Mouse (Mus musculus) brain, embryonic 18.5 days (tissue): ENCODE results near the gene Serinc4.
A peak's percentile ranks its signal among the peaks of the same experiment; 100 is the strongest.
"Not testable (repeated sequence)": the region's sequence is repeated elsewhere in the genome, so short reads cannot be mapped to it uniquely, and the experiment has no call there.

Experiments used
- DNase-seq: peaks from one replicate; pipeline ENCODE4 v3.0.0-alpha.2; 2012; ENCODE audit warnings: low read depth, low spot score

Serinc4 gene

DNA sequence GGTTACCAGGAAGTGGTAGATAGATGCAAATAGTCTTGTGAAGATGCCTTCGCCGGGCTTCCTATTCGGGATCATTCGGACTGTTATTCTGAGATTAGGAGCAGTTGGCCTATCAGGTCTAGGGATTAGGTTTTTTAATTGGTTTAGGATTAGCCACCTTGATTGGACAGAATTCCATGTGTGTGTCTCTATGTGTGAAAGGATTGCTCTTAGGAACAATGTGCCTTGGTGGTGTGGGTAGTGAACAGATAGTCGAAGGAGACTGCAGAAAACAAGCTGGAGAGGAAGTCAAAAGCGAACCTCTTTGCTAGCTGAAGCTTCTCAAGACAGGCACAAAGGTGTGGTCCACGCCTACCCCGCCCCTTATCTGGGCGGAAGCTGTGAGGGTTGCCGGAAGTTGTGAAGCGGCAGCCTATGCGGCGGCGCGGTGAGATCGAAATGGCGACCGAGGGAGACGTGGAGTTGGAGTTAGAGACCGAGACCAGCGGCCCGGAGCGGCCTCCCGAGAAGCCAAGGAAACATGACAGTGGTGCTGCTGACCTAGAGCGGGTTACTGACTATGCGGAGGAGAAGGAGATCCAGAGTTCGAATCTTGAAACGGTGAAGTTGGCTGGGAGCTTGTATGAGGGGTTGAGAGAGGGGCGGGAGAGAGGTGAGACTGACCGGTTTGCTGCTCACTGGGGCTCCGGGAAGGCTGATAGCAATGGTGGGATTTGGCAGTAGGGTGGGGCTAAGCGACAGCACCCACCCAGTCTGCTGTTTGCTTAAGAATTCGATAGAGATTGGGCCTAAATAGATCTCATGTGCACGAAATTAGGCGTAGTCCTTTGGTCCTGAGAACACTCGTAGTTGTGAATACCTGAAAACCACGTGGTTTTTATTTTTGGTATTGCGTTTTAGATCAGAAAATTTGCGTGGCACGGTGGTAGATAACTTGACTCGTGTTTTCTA lies at the start of gene Serinc4:
Gene Serinc4, minus strand, starts transcription at position 90 of the 951 bp plus-strand sequence.
- peak; percentile 76 for DNase-seq

DNA sequence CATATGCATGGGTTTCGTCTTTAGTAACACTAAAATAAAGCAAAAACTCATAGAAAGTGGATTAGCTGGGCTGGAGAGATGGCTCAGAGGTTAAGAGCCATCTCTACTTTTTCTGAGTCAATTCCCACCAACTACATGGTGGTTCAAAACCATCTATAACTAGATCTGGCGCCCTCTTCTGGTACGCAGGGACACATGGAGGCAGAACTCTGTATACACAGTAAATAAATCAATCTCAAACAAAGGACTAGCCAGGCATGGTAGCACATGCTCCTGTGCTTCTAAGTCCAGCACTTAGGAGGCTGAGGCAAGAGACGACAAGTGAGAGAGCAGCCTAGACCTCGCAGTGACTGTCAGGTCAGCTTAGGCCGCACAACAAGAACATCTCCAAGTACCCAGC lies 45.0 kb upstream of the Serinc4 start:
- DNase-seq = not testable (repeated sequence)

DNA sequence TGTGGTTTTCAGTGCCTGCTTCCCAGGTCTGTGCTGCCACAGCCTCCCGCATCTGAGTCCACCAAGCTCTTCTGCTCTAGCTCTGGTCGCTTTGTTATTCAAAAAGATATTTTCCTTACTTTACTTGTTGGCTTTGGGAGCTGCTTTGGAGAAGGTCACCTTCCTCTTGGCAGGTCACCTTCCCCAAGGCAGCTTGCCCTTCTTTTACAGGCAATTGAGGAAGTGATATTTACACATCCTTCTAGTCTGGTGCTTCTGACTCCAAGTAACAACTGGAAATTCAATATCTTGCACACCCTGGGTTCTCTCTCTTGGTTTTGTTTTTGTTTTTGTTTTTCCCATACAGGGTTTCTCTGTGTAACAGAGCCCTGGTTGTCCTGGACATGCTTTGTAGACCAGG lies 27.8 kb upstream of the Serinc4 start:
- DNase-seq = not testable (repeated sequence)

DNA sequence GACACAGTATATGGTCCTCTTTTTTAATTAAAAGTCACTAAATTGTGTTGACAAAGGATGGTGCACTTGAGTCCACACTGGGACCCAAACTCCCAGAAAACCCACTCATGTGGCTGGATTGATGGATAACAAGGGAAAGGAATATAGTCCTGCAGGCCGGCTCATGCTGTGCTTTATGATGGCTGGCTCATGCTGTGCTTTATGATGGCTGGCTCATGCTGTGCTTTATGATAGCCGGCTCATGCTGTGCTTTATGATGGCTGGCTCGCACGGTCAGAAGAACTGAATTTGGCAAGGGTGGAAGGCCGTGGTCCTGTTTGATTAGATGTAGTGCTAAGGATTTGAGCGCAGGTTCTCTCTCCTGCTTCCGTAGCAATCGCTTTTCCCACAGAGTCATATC lies 27.0 kb upstream of the Serinc4 start:
- no peak for DNase-seq

DNA sequence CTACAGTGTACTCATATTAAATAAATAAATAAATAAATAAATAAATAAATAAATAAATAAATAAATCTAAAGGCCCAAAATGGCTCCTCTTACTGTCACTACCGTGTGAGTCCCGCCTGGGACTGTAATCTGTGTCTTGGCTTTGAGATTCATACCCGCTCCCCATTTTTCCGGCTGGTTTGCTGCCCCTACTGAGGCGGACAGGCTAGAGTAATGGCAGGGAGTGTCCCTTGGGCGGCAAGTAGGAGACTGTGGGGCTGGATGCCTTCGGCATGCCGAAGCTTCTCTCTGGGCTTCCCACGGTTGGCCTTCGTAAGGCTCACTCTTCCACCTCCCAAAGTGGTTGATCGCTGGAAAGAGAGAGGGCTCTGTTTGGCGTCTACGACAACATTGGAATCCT lies 24.3 kb upstream of the Serinc4 start:
- not testable (repeated sequence) for DNase-seq

DNA sequence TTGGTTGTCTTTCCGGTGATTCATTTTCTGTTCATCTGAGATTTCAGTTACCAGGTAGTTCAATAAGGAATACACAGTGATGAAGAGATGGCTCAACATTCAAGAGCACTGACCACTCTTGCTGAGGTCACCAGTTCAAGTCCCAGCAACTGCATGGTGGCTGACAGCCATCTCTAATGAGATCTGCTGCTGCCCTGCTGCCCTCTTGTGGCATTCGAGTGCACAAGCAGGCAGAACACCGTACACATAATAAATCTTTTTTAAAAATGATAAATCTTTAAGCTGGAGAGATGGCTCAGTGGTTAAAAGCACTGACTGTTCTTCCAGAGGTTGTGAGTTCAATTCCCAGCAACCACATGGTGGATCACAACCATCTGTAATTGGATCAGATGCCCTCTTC lies 23.9 kb upstream of the Serinc4 start:
- no peak for DNase-seq

DNA sequence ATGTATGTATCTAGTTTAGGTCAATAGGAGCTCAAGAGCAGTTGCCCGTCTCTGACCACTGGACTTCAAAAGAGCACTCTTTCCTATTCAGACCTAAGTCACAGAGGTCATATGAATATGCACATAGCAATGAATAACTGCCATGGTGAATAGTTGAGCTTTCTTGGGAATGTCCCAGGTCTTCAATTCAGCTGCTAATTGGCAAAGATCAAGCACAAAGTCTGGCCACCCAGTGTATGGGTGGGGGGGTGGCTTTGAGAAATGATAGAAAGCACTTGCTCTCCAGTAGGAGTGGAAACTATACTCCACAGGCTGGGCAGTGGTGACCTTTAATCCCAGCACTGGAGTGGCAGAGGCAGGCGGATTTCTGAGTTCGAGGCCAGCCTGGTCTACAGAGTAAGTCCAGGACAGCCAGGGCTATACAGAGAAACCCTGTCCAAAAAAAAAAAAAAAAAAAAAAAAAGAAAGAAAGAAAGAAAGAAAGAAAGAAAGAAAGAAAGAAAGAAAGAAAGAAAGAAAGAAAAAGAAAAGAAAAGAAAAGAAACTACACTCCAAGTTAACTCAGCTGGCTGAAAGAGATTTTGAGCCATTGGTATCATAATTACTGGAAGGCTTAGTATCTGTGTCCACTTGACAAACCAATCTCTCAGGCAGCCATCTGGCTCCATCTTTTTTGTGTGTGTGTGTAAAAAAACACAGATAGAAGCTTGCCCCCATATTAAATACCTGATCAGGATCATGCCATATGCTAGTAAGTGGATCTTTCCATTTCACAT lies 21.1 kb upstream of the Serinc4 start:
- DNase-seq = no peak

DNA sequence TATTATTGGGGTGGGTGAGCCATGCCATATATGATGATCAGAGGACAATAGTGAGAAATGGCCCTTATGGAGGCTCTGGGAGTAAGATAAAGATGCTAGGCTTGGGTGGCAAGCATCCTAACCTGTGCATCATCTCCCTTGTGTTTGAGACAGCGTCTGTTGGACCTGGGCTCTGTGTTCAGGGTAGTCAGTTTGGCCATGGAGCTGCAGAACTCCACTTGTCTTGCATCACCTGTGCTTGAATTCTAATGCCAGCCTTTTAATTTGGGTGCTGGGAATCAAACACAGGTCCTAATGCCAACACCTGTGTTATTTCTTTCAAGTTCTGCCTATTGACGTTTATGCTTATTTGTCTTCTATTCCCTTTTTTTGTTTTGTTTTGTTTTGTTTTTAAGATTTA lies 18.7 kb upstream of the Serinc4 start:
- not testable (repeated sequence) for DNase-seq

DNA sequence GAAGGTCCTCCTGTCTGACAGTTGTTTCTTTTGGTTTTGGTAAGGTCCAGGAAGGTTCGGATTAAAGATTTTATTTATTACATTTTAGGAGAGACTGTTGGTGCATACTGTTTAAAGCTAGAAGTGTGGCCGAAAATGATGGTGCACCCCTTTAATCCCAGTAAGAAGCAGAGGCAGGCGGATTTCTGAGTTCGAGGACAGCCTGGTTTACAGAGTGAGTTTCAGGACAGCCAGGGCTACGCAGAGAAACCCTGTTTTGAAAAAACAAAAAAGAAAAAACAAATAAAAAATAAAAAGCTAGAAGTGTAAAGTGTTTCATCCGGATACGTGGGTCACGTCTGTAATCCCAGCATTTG lies 17.6 kb upstream of the Serinc4 start:
- no peak for DNase-seq

DNA sequence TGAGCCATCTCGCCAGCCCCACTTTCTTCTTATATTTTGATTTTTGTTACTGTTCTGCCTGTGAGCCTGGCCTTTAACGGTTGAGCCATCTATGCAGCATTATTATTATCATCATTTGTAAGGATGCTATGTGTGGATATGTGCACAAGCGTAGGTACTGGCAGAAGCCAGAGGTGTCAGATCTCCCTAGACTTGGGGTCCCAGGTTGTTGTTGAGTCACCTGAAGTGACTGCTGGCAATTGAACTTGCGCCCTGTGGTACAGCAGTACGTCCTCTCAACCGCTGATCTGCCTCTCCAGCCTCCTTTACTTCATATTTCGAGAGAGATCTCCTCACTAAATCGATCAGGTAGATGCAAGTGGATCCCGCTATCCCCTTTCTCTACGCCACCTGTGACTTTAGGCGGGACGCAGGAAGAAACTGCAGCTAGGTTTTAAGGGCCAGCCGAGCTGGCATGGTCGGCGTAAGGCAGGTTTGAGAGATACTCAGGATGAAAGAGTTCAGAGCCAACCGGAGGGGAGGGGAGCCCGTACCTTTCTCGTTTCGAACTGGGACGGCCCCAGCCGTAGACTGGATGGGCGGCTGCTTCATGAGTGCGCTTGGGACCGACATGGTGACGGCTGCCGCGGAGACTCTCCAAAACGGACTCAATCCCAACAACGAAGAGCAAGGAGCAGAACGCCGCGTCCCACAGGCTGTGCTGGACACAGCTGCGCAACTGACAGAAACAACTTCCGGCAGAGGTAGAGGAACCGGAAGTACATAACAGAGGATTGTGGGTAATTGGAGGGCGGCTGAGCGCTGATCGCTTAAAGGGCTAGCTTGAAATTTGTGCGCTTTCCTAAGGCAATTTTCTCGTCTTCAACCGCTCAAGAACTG lies 17.0 kb upstream of the Serinc4 start, which contains the start of gene Mfap1b:
Gene Mfap1b, minus strand, starts transcription at position 767 of the 879 bp plus-strand sequence.
- peak; percentile 83 for DNase-seq

DNA sequence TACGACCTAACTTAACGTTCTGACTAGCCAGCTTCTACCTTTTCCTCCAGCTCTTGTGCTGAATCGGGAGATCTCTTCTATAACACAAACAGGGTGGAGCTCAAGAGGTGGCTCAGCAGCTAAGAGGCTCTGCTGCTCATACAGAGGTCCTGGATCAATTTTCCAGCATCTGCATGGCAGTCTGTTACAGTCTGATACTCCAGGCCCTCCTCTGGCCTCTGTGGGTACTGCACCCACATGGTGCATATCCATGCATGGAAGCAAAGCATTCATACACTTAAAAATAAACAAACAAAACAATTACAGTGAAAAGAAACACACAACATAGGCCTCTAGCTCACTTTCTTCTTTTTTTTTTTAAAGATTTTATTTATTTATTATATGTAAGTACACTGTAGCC lies 16.2 kb upstream of the Serinc4 start:
- DNase-seq = not testable (repeated sequence)

DNA sequence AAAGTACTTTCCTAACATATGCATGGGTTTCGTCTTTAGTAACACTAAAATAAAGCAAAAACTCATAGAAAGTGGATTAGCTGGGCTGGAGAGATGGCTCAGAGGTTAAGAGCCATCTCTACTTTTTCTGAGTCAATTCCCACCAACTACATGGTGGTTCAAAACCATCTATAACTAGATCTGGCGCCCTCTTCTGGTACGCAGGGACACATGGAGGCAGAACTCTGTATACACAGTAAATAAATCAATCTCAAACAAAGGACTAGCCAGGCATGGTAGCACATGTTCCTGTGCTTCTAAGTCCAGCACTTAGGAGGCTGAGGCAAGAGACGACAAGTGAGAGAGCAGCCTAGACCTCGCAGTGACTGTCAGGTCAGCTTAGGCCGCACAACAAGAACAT lies 12.4 kb upstream of the Serinc4 start:
- not testable (repeated sequence) for DNase-seq

DNA sequence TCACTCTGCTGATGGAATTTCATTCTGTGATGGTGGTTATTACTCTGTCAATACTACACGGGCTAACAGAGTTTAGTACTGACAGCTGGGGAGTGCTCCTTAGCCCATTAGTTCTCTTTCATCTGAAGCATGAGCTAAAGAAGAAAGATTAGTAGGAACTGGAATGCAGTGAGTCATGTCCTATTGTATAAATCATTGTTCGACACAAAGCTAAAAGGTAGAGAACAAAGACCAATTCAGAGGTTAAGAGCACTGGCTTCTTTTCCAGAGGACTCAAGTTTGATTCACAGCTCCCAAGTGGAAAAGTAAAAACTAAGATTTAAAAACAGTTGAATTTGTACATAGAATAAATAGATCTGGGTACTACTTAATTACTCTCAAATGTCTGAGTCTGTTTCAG lies 3.5 kb upstream of the Serinc4 start:
- no peak for DNase-seq

DNA sequence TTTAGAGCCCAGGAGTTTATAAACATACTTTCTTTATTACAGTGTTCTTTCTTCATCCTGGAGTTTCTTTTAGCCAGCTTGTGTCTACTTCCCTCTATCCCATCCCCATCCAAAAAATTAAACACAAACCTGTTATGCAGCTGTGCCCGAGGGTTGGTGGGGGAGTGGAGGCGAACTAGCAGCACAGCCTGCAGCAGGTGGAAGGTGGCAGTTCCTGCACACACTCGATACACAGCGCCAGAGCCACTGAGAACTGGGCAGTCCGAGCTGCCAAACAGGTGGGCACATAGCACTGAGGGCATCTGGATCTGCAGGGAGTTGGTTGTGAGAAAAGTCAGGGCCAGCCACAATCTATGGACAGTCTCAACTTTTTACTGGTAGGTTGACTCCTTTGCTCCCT lies 1.0 kb downstream of the Serinc4 start:
- no peak for DNase-seq

DNA sequence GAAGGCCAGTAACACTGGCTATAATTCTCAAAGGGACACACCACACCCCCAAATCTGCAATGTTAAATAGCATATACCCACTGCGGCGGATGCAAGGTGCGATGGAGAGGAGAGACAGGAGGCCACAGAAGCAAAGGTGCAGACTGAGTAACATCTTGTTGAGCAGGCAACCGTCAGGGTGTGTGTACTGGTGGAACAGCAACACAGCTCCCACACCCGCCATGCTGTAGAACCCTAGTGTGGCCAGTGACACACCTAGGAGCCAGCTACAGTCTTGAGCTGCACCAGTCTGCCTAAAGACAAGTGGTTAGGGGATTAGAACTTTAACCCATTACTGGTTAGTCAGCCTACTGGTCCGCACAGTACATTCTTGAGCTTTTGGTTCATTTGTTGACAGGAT lies 2.7 kb downstream of the Serinc4 start:
- DNase-seq = no peak

DNA sequence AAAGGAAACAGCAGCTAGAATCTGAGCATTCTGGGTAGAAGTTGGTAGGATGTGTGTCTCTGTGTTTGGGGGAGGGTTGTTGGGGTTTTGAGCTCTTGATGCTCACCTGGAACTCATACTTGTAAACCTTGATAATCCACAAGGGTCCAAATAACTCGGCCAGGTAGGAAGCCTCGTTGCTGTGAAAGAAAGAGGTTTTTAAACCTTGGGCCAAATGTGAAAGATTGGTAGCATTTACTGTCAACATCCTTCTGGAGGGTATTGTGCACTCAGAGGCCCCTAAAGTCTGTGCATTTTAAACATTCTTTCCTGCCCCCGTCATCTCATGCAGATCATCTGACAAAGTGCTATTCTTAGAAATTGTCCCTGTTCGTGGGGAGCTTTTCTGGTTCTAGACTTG lies 3.6 kb downstream of the Serinc4 start, which contains the start of gene Hypk:
Gene Hypk, plus strand, starts transcription at position 301 of the 400 bp plus-strand sequence.
- no peak for DNase-seq

DNA sequence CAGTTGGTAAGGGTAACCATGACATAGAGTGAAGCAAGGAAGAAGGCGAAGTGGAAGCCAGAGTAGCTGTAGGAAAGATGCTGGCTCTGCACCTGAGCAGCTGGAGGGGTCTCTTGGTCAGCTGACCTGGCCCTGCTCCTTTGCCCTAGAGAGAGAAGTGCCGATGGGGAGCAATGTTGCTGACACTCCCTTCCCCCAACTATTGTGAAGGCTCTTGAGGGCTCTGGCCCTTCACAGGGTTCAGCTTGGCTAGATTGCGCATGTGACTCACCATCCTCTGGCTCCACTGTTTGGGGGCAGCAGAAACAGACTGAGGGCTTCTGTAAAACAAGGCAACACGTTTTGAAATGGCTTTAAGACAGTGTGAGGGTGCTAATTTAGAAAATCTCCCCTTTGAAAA lies 4.2 kb downstream of the Serinc4 start:
- no peak for DNase-seq

DNA sequence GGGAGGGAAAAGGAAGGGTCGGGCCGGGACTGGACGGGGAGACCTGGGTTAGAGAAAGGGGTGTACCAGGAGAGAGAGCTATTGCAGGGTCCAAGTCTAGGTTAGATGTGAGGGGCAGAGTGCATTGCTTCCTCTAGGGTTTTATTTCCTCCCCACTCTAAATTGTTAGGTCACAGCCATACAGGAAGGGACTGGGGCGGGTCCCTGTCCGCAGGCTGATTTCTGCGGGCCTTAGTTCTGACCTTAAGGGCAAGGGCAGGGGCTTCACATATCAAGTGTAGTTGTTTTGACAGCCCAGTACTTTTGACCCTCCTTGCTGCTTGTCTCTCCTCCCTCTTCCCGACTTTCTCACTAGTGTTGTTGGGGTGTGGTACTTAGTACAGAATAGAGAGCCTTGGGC lies 6.5 kb downstream of the Serinc4 start:
- DNase-seq = no peak

DNA sequence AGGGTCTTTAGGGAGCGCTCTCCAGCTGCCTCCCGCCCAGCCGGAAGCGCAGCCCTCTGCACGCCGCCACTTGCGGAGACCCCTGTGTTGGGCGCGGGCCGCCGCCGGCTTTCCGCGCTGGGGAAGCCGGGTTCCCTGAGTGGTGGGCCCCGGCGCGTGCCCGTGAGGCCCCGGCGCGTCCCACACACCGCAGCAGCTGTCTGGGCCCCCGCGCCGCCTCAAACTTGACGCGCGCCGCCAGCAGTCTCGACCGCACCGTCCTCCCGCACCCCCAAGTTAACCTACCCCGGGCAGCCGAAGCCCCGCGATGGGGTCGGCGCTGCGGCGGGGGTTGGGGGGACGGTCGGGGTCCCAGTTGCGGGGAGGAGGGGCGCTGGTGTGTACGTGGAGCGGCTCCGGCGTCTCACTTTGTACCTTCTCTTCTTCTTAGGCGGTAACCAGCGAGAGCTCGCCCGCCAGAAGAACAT lies 7.0 kb downstream of the Serinc4 start:
- DNase-seq = no peak

DNA sequence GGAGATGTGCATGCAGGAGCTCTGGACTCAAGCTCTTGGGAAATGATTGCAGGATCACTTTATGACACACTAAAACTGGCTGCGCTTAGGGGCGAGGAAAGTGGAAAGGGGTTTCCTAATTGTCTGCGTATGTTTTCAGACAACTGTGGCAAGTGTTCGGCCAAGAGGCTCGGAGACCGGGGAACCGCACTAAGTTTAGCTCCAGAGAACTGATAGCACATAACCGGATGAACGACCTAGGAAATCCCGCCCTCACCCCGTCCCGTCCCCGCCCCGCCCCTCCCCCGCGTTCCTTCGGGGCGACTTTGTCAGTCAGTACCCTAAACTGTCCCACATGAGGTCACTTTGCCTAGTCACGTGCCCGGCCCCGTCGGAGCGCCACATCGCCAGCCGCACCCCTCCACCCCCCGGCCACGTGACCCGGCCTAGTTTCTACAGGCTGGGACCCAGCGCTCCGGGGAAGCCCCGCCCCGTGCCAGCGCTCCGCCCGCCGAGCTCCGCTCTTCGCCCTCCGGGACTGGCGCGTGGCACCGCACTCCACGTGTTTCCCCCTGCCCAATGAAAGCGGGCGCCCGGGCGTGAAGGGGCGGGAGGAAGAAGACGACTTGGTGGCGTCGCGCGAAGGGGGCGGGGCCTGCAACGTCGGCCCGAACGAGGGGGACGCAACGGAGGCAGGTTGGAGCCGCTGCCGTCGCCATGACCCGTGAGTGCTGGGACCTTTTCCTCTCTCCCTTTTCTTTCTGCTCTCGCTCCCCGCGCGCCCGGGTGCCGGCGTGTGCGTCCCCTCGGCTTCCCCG lies 7.6 kb downstream of the Serinc4 start, which contains the start of gene Serf2:
Gene Serf2, plus strand, starts transcription at position 457 of the 797 bp plus-strand sequence.
- peak; percentile 96 for DNase-seq
